ENCODE assay signal across 24 mouse cellular contexts in the genomic region with DNA sequence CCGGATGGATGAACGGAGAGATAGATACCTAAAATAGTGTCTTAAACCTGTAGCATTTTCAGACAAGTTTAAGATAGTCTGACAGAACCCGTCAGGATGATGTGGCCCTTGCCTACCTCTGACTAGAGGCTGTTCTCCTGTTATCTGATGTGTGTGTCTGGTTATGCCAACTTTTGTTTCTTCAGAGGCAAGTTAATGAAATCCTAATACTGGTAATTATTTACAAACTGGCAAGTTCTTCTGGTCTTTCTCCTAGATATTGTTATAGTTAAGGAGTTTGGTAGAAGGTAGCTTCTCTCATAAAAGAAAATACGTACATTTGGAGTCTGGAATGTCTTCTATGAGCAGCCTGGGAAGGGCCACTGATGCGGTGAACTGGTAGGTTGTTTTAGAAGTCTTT.
DNase-seq lines count a peak whose midpoint lies in the region; ATAC-seq and TF ChIP-seq lines count a peak whose summit lies in the region.
"Had no signal": no experiment of that assay in that cellular context is flagged by ENCODE, and none has a peak within 500 bp of the region (broad histone marks: within the 10 kb centered on the region; RNA-seq: fewer than 3 reads in every experiment).

No protein-coding gene starts in this region.

- DNase-seq in kidney, adult 2 months, result peak; percentile 59
- DNase-seq in kidney, adult 9 months, result peak; percentile 65
- DNase-seq in liver, adult 2 months (ENCODE audit: extremely low read depth, low read depth, low spot score), result peak; percentile 9
- no peak for DNase-seq in liver
- DNase-seq: adrenal gland, adult 8-10 months; adrenal gland, postnatal 14 days; adrenal gland, postnatal 36 days; B cell, adult 2 months; cerebellum, adult 11-12 months; cerebellum, adult 2 months; cerebellum, adult 9-10 months; cerebellum, postnatal 10 days; cerebellum, postnatal 25 days had no signal

- no peak for ATAC-seq in kidney, embryonic 16.5 days (ENCODE audit: low FRiP score, low TSS enrichment)
- ATAC-seq in kidney, embryonic 15.5 days (replicated peaks; ENCODE audit: low FRiP score), result no peak
- ATAC-seq: activated CD4-positive, CD25-positive, alpha-beta regulatory T cell, adult 4 months; CD4-positive, CD25-positive, alpha-beta regulatory T cell, adult 4 months; forebrain, embryonic 13.5 days; forebrain, embryonic 15.5 days; Patski had no signal

- no peak for TF ChIP-seq CTCF in kidney, adult 2 months (conservative IDR thresholded peaks at IDR 0.05; ENCODE audit: insufficient read depth, insufficient read length, low read depth, low read length)
- no peak for TF ChIP-seq CTCF in liver, adult 2 months (IDR thresholded peaks at IDR 0.05; ENCODE audit: low read depth, low read length)

- peaks cover 6% of the 10 kb centered on the region for H3K36me3 ChIP-seq in kidney, adult 2 months (ENCODE audit: control insufficient read depth, insufficient read depth, low read length)
- peaks cover 7% of the 10 kb centered on the region; the same call in 1 of the 2 replicates for H3K36me3 ChIP-seq in kidney, embryonic 16.5 days (ENCODE audit: insufficient read depth, low read length)
- H3K36me3 ChIP-seq in kidney, embryonic 15.5 days, result peaks cover 22% of the 10 kb centered on the region
- H3K36me3 ChIP-seq in liver, adult 2 months (ENCODE audit: control insufficient read depth, insufficient read depth, low read length), result peaks cover 7% of the 10 kb centered on the region

- H3K4me2 ChIP-seq in kidney, embryonic 16.5 days (replicated peaks; ENCODE audit: low read depth, low read length), result no peak overlapping the region
- H3K4me2 ChIP-seq in kidney, embryonic 15.5 days, result no peak overlapping the region
- H3K4me2 ChIP-seq: embryonic facial prominence, embryonic 12.5 days; forebrain, embryonic 13.5 days; forebrain, embryonic 15.5 days had no signal

- H3K4me3 ChIP-seq in kidney, adult 2 months (ENCODE audit: insufficient read depth, low read depth, low read length), result no peak overlapping the region
- no peak overlapping the region for H3K4me3 ChIP-seq in kidney, embryonic 16.5 days (ENCODE audit: low read length)
- no peak overlapping the region for H3K4me3 ChIP-seq in kidney, embryonic 15.5 days (replicated peaks)
- no peak overlapping the region for H3K4me3 ChIP-seq in liver, adult 2 months (ENCODE audit: insufficient read depth, low read depth, low read length)
- H3K4me3 ChIP-seq: embryonic facial prominence, embryonic 10.5 days; embryonic facial prominence, embryonic 12.5 days; forebrain, embryonic 13.5 days; forebrain, embryonic 15.5 days had no signal

- H3K79me2 ChIP-seq in liver, adult 2 months (ENCODE audit: control insufficient read depth, insufficient read depth, low read length), result no peaks in the 10 kb centered on the region

- H3K27ac ChIP-seq in kidney, adult 2 months (ENCODE audit: insufficient read depth, low read depth, low read length), result no peak overlapping the region
- H3K27ac ChIP-seq in kidney, embryonic 16.5 days (ENCODE audit: low read length), result no peak overlapping the region
- no peak overlapping the region for H3K27ac ChIP-seq in kidney, embryonic 15.5 days
- H3K27ac ChIP-seq in liver, adult 2 months (replicated peaks; ENCODE audit: insufficient read depth, low read depth, low read length), result no peak overlapping the region
- H3K27ac ChIP-seq: embryonic facial prominence, embryonic 10.5 days; embryonic facial prominence, embryonic 12.5 days; forebrain, embryonic 13.5 days; forebrain, embryonic 15.5 days had no signal

- TF ChIP-seq POLR2A in kidney, adult 2 months (IDR thresholded peaks at IDR 0.05; ENCODE audit: low read depth, low read length), result no peak
- no peak for TF ChIP-seq POLR2A in liver, adult 2 months (IDR thresholded peaks at IDR 0.05; ENCODE audit: extremely low read depth, insufficient read depth, low read length)

- WGBS in kidney, adult 2 months, result 74% methylated on average over 5 of the region's 5 CpGs
- 86% methylated on average over 5 of the region's 5 CpGs for WGBS in kidney, embryonic 16.5 days
- 93% methylated on average over 5 of the region's 5 CpGs for WGBS in kidney, embryonic 15.5 days
- 96% methylated on average over 5 of the region's 5 CpGs for WGBS in liver, adult 2 months

- no peaks in the 10 kb centered on the region for H3K9me3 ChIP-seq in kidney, embryonic 16.5 days (ENCODE audit: low read length)
- no peaks in the 10 kb centered on the region for H3K9me3 ChIP-seq in kidney, embryonic 15.5 days (replicated peaks)
- H3K9me3 ChIP-seq: embryonic facial prominence, embryonic 10.5 days; embryonic facial prominence, embryonic 12.5 days; forebrain, embryonic 13.5 days; forebrain, embryonic 15.5 days; G1E had no signal

- H3K9ac ChIP-seq in kidney, embryonic 16.5 days (replicated peaks; ENCODE audit: low read length), result no peak overlapping the region
- H3K9ac ChIP-seq in kidney, embryonic 15.5 days, result no peak overlapping the region
- no peak overlapping the region for H3K9ac ChIP-seq in liver, adult 2 months (ENCODE audit: low read depth, low read length)
- H3K9ac ChIP-seq: embryonic facial prominence, embryonic 12.5 days; forebrain, embryonic 13.5 days; forebrain, embryonic 15.5 days had no signal

- H3K4me1 ChIP-seq in kidney, adult 2 months (ENCODE audit: control insufficient read depth, insufficient read depth, low read length), result peaks cover 6% of the 10 kb centered on the region; the same call in 1 of the 2 replicates
- no peaks in the 10 kb centered on the region for H3K4me1 ChIP-seq in kidney, embryonic 16.5 days (ENCODE audit: insufficient read depth, low read length)
- peaks cover 4% of the 10 kb centered on the region; the same call in 1 of the 2 replicates for H3K4me1 ChIP-seq in kidney, embryonic 15.5 days
- no peaks in the 10 kb centered on the region; the same call in 1 of the 2 replicates for H3K4me1 ChIP-seq in liver, adult 2 months (ENCODE audit: control insufficient read depth, insufficient read depth, low read length)
- H3K4me1 ChIP-seq: embryonic facial prominence, embryonic 10.5 days; embryonic facial prominence, embryonic 12.5 days; forebrain, embryonic 13.5 days; forebrain, embryonic 15.5 days had no signal

- H3K27me3 ChIP-seq in kidney, adult 2 months (replicated peaks; ENCODE audit: control insufficient read depth, insufficient read depth, low read length), result no peaks in the 10 kb centered on the region
- H3K27me3 ChIP-seq in kidney, embryonic 16.5 days (ENCODE audit: insufficient read depth, low read length), result no peaks in the 10 kb centered on the region
- no peaks in the 10 kb centered on the region for H3K27me3 ChIP-seq in kidney, embryonic 15.5 days
- no peaks in the 10 kb centered on the region for H3K27me3 ChIP-seq in liver, adult 2 months (ENCODE audit: control insufficient read depth, insufficient read depth, low read length)
- H3K27me3 ChIP-seq: CH12.LX; embryonic facial prominence, embryonic 12.5 days; forebrain, embryonic 13.5 days; forebrain, embryonic 15.5 days; Patski had no signal
